Mouse (Mus musculus) large intestine, adult 2 months (tissue): ENCODE results near the gene Galnt16. TPM values are rescaled to one million over a fixed set of nuclear protein-coding genes. Genes with fewer than 3 reads are reported as not detected.

ENCODE experiments used
- DNase-seq: peaks from one replicate; pipeline ENCODE4 v3.0.0-alpha.2; 2012; ENCODE audit warnings: low read depth, low spot score
- WGBS: fragments of 180-500 bp; shearing (Covaris S2); methylation state at CpG from one replicate; pipeline ENCODE4 v1.1.7; 2018; 5-methylcytosine and 5-hydroxymethylcytosine counted together
- polyA plus RNA-seq: library from polyadenylated mRNA; depleted of rRNA; stranded (reverse); fragments of >200 nt; gene quantifications from 2 replicates; pipeline ENCODE4 v1.2.3, GENCODE M21; 2012; rRNA removed

Gene Galnt16
- 0.78 and 0.82 TPM in 2 replicates for polyA plus RNA-seq

DNA sequence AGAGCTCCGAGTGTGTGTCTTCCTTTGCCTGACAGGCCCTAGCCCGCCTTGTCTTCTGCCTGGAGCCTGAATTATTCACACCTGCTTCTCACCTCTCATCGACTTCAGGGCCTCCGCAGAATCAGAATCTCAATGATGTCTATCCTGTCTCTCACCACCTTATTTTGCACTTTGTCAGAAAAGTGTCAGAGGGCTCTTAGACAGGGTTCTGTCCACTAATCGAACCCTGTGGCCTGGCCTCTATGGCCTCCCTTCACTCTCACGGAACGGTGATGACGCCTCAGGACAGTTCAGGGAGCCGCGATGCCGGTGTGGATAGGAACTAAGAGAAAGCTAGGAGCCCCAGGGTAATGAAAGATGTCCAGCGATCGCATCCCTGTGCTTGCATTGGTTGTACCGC is at the start of gene Galnt16:
Gene Galnt16, plus strand, starts transcription at position 301 of the 400 bp plus-strand sequence.
- DNase-seq, result no peak
- 17% methylated on average over 14 of the region's 14 CpGs for WGBS

GRCm38 (mm10) chr12:80470206-80470605 is 47.9 kb upstream of the Galnt16 start:
- WGBS, result 81% methylated on average over 2 of the region's 2 CpGs
- no peak for DNase-seq

DNA sequence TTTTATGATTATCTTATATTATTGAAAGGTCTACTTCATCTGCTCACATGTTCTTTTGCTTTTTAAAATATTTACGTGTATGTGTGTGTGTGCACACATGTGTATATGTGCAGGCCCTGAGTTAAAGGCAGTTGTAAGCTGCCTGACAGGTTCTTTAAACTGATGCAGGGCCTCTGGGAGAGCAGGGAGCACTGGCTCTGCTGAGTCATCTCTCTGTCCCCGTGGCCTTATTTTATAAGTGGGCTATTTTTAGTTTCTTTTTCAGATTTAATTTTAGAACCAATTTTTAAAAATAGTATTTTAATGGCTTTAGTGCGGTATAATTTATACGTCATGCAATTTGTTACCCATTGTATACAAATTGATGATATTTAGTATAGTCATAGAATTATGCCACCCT is 46.2 kb upstream of the Galnt16 start:
- 58% methylated on average over 4 of the region's 4 CpGs for WGBS
- no peak for DNase-seq

- no peak for DNase-seq
- WGBS, result 78% methylated on average over 3 of the region's 3 CpGs
These were observed 44.3 kb upstream of the Galnt16 start for GRCm38 (mm10) chr12:80473731-80474130.

DNA sequence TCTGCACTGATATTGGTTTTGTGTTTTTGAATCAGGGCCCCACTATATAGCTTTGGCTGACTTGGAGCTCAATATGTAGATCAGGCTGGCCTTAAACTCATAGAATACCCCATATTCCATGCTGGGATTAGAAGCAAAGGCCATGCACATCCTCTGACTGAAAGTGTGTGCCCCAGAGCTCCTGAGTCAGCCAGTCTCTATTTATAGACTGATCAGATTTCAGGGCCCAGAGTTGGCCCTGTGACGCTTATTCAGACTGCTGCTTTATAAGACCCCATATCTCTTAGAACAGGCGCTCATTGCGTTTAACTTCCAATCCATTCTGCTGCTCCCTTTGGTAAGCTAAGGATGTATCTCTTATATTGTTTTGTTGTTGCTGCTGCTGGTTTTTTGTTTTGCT is 38.1 kb upstream of the Galnt16 start:
- 94% methylated on average over 3 of the region's 3 CpGs for WGBS
- no peak for DNase-seq

DNA sequence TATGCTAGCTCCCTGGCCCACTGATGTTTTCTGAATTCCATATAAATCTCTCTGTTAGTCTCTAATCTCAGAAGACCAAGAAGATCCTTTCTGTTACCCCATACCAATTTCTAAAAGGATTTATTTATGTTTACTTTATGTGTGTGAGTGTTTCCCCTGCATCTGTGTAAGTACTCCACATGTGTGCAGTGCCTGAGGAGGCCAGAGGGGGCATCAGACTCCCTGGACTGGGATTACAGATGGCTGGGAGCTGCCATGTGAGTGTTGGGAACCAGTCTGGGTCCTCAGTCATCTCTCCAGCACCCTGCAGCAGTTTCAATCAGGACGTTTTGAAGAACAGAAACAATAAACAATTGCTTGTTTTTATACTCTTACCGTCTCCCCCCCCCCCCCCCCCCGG is 34.7 kb upstream of the Galnt16 start:
- no peak for DNase-seq
- 60% methylated on average over 3 of the region's 3 CpGs for WGBS

GRCm38 (mm10) chr12:80493311-80493710 is 24.8 kb upstream of the Galnt16 start:
- no peak for DNase-seq
- WGBS, result 97% methylated on average over 5 of the region's 5 CpGs

DNA sequence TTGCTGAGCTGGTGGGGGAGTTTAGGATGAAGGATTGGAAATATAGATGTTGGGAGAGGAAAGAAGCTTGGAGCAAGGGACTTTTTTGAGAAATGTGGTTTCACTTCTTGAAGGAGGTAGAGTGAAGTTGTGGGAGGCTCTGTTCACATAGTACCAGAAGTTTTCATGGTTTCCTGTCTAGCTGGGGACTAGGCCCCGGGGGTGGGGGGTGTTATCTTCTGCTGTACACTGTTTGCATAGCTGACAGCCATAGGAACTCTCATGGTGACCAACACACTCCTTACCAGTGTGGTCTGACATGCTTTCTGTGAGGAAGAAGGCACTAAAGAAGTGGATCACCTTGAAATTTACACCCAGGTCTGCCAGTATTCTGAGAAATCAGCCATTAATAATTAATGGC is 22.4 kb upstream of the Galnt16 start:
- no peak for DNase-seq
- WGBS, result 59% methylated on average over 1 of the region's 1 CpGs

GRCm38 (mm10) chr12:80498356-80498755 is 19.7 kb upstream of the Galnt16 start:
- DNase-seq, result no peak
- 70% methylated on average over 4 of the region's 4 CpGs for WGBS

- 51% methylated on average over 1 of the region's 1 CpGs for WGBS
- no peak for DNase-seq
These were observed 17.6 kb upstream of the Galnt16 start for GRCm38 (mm10) chr12:80500506-80500905.

- 63% methylated on average over 5 of the region's 5 CpGs for WGBS
- DNase-seq, result no peak
These were observed 13.4 kb upstream of the Galnt16 start for GRCm38 (mm10) chr12:80504718-80505117.

DNA sequence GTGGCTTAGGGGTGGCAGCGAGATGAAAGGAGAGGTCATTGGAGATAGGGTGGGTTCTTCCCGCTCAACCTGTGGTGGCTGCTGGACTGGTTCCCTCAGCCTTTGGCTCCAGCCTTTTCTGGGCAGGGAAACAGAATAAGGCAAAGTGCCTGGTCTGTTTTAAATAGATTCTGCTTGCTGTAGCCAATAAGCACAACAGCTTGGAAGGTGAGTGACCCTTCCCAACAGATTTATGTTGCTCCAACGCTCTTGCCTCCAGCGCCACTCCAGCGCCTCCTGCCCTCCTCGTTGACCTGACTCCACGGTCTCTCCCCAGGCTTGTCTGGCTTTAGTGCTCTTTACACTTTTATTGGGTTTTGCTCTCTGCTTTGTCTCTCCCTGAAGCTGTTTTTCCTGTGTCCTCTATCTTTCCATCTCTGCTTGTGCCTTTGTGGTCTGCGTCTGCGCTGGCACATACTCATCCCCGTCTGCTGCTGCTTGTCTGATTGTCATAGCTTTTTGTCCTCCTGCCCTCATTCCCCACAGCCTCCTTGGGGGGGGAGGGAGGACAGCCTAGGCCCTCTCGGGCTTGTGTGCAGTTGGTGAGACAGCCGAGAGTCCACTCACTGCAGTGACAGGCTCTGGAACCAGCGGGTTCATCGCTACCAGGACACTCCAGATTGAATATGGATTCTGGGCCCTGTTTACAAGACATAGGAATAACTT is 10.9 kb upstream of the Galnt16 start:
- WGBS, result 46% methylated on average over 14 of the region's 14 CpGs
- DNase-seq, result no peak

DNA sequence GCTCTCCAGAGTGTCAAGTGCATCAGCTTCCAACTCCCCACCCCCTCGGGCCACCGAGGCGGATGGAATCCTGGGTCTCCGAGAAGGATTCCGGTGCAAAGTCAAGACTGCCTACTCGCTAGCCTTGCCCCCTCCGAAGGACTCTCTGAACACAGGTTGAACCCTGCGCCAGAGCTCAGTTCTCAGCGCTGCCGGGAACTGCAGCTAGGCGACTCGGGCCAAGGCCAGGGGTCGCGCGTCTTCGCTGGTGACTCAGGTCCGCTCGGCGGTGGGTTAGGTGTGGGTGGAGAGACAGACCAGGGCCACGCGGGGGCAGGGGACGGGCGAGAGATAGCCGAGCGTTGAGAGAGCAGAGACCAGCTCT is 298 bp downstream of the Galnt16 start:
- no peak for DNase-seq
- WGBS, result 2% methylated on average over 25 of the region's 25 CpGs

- WGBS, result 2% methylated on average over 79 of the region's 90 CpGs
- DNase-seq, result no peak
These were observed 912 bp downstream of the Galnt16 start for GRCm38 (mm10) chr12:80518757-80519620.

DNA sequence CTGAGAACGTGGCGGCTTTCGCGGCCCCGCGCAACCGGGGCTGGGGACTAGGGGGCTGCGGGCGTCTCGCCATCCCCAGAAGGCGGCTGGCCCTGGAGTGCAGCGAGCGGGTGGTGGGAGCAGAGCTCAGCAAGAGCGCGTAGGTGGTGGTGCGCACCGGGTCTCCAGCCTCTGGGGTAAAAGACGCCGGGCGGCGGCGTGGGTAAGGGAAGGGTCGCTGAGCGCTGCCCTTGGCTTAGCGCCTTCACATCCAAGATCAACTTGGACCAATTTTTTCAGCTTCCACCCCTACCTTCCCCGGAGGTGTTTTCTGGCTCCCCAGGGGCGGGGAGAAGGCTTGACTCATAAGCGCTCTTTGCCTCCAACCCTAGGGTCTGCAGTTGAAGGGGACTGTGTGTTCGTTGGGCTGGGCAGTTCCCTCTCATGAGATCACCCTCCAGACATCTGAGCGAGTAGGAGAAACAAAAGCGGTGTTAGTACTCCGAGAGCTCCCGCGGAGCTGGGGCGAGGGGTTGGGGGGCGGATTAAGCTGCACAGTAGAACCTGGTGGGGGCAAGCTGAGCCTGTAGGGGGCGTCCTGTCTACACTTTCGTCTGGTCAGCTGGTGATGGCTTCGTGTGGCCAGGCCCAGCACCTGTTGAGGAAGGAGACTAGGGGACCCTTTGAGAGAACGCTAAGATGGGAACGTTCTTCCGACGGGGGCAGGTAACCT is 1.7 kb downstream of the Galnt16 start:
- WGBS, result 4% methylated on average over 43 of the region's 43 CpGs
- DNase-seq, result no peak

DNA sequence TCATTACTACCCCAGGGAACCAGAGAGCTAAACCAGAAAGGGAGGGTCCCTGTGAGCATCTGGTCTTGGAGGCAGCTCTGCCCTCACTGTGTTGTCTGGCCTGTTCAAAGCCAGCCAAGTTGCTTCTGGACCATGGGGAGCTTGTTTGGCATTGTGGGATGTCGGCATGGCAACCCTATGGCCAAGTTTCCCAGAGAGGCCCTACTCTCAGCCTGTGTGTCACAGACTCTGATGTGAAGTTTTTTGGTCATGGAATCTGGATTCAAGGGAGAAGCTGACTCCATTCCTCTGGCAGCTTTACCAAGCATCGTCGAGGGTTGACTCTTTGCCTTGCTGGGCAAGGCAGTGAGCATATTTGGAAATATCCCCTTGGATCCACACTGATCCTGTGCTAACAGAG is 3.9 kb downstream of the Galnt16 start:
- WGBS, result 65% methylated on average over 3 of the region's 3 CpGs
- no peak for DNase-seq

GRCm38 (mm10) chr12:80524276-80524921 is 6.3 kb downstream of the Galnt16 start:
- DNase-seq, result no peak
- WGBS, result 45% methylated on average over 12 of the region's 12 CpGs

DNA sequence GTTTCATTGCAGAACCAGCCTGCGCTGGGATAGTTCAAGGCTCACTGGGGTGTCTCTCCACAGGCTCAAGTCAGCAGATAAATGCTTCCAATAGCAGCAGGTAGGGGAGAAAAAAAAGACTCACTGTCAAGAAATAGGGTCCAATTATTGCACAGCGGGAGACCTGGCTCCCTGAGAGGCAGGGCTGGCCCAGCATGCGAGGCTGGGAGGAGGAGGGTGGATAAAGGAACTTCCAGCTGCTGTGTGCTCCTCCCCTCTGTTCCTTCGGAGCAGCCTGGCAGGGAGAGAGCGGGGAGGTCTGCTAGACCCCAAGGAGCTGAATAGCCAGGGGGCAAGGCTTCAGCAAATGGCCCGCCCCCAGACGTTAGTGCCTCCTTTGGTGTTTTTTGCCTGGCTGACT is 7.4 kb downstream of the Galnt16 start:
- no peak for DNase-seq
- 53% methylated on average over 7 of the region's 7 CpGs for WGBS

GRCm38 (mm10) chr12:80526511-80526910 is 8.4 kb downstream of the Galnt16 start:
- 67% methylated on average over 2 of the region's 2 CpGs for WGBS
- no peak for DNase-seq
